Mouse (Mus musculus) ES-E14 (cell line): ENCODE results near the gene Kmt2a.
A peak's percentile ranks its signal among the peaks of the same experiment; 100 is the strongest.

Experiments used
- CHD2 ChIP-seq: IDR thresholded peaks from 2 replicates; pipeline ENCODE4 v1.6.1; 2014; ENCODE audit warnings: mild to moderate bottlenecking, low read depth, low read length, inconsistent platforms
- HCFC1 ChIP-seq: IDR thresholded peaks from 2 replicates; pipeline ENCODE4 v1.6.1; 2012; ENCODE audit warnings: low read length, inconsistent platforms, borderline replicate concordance; ENCODE audit not compliant: insufficient read depth
- ZNF384 ChIP-seq: IDR thresholded peaks from 2 replicates; pipeline ENCODE4 v1.6.1; 2012; ENCODE audit warnings: low read depth, low read length, inconsistent platforms

DNA sequence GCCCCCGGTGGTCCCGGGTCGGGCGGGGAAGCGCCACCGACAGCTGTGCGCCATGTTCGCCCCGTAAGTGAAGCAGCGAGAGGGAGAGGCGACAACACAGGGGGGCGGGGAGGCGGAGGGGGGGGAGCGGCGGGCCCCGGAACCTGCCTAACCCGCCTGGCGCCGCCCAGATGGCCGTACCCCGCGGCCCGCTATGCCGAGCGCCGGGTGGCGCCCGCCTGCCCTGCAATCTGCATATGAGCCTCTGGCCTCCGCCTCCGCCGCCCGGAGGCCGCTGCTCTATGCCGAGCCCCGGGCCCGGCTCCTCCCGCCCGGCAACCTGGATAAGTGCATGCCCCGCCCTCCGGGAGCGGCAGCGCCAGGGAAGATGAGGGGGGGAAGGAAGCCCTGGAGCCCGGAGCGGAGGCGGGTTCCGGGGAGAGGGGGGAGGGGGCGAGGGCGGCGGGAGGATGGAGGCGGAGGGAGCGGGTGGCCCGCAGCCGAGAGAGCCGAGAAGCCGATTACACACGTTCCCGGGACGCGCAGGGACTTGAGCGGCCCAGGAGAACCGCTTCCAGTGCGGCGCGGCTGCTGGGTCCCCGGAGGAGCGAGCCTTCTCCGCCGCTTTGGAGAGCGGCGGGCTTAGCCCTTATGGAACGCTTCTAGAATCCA lies at the start of gene Kmt2a:
- TF ChIP-seq ZNF384 (no peak), CHD2 (no peak), HCFC1 (peak; percentile 83; the same call in 1 of the 2 replicates)
